Mouse (Mus musculus): ENCODE measurements around the gene Ube2e2.
"Not testable (repeated sequence)": the region's sequence is repeated elsewhere in the genome, so short reads cannot be mapped to it uniquely, and the experiment has no call there.

Gene Ube2e2

DNA sequence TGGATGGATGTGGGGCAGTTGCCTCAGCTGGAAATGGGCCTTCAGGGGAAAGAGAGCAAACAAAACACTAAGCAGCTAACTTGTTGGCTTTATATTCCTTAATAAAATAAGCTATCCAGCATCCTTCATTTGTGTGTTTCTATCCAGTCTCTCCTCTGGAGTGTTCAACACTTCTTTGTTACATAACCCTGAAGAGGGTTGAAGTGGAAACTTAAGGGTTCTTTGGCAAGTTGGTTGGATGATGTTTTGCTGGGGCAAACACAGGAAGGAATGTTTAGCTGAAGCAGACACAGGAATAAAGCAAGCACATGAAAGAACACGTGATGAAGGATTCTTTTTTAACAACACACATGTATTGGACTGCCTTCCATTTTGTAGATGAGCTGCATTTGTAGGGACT, 256.3 kb downstream of the Ube2e2 start:
- no peak for DNase-seq (ENCODE audit: low spot score in 2 of 2)

DNA sequence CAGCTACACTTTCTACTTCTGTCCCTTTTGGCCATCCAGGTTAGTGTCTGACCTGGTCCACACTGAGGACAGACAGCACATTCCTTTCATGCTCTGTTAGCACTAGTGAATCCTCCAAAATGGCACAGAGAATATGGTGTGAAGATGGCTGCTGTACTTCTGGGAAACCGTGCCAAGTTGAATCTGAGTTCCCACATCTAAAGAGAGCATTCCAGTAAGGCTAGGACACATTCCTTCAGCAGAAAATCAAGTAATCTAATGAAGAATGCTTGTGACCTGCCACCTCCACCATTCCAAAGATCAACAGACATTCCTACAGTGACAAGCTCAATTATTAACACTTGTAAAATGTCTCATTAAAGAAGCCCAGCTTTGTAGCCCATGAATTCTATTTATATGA, 265.9 kb downstream of the Ube2e2 start:
- DNase-seq (ENCODE audit: low spot score in 2 of 2) = no peak

DNA sequence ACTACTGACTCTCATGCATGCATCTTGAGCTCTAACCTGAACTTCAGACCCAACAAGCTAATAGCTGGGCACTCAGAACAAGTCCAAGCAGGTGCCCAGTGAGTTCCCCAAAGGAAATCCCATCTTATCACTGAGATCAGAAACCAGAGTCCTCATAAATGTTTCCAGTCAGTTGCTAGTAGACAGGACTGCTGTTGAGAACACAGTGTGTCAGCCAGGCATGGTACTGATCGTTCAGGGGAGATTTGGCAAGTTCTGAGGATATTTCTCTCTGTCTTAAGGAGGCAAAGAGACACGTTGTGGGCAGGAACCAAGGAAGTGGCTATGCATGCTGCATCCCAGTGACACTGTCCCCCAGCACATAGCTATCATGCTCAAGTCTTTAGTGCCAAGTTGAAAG, 275.5 kb downstream of the Ube2e2 start:
- no peak for DNase-seq (ENCODE audit: low spot score in 2 of 2)

DNA sequence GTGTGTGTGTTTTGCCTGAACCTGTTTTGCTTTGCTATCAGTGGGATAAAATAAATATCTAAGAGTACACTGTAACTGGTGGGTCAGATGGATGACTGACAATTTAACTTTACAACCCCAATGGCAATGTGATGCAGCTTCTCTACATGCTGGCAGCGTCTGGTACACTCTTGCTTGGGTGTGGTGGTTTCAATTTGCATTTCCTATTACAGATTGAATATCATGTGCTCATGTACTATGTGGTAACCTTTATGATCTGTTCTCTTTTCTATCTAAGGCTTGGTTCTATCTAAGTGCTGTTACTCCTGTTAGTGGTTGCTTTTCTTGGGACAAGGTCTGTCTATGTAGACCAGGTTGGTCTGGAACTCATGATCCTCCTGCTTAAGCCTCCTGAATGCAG, 292.1 kb downstream of the Ube2e2 start:
- DNase-seq (ENCODE audit: low spot score in 2 of 2) = no peak

DNA sequence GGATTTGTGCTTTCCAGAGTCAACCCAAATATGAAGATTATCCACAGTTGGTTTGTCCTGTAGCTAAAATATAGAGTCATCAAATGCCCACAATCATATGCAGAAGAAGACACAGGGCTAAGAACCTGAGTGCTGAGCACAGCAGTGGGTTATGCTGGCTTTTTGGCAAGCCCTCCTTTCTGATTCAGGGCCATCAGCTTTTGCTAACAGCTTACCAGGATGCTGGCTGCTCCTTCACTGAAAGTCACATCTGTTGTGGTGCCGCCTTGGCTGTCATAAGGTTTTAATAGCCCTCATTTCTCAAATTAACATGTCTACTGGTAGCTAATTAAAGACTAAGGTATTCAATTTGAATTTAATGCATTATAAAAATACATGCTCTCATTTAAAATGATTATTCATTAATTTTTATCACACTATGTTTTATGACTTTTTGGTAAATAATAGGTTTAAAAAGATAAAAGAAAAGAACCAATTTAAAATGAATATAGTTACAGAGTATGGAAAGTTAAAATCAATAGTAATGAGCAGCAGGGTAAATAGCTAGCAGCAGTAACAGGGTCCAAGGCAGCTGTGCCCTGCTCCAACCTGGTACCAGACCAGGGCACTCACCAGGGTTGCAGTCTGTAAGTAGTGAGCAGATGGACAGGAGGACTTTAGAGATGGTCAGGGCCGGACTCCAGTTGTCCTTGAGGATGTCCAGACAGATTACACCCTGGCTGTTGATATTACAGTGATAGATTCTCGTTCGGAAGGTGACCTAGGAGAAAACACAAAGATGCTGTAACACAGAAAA, 307.6 kb downstream of the Ube2e2 start:
- DNase-seq (ENCODE audit: low spot score in 2 of 2) = no peak

DNA sequence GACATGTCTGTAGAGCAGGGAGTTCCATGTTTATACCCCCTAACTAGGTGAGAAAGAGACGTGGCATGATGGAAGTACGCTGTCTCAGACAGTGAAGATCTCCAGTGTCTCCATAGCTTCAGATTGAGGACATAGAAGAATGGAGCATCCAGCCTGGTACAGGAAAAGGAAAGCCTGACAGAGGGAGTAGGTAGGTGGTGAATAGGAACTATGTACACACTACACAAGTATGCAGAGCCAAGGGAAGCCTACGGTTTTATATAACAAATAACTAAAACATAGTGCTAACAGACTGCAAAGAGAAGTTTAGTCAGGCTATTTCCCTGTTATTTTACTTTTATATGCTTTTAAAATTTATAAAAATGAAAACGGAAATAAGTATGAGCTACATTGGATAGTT, 312.3 kb downstream of the Ube2e2 start:
- peak in 1 of 2 experiments; percentile 14 for DNase-seq (ENCODE audit: low spot score in 2 of 2)

DNA sequence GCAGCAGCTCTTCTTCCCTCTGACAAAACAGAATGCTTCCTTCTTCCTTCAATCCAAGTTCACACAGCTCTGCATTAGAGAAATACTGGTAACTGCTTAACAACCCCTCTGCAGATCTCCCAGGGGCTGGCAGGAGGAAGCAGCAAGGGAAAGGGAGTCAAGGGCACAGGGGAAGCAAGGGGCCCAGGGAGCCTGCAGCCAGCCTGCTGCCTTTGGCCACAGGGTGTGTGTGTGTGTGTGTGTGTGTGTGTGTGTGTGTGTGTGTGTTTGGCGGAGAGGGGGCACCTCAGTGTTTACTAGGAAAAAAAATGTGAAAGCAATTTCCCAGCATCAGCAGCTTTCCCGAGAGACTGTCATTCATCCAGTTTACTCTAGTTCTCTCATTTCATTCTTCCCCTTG, 319.3 kb downstream of the Ube2e2 start:
- DNase-seq (ENCODE audit: low spot score in 2 of 2) = no peak

DNA sequence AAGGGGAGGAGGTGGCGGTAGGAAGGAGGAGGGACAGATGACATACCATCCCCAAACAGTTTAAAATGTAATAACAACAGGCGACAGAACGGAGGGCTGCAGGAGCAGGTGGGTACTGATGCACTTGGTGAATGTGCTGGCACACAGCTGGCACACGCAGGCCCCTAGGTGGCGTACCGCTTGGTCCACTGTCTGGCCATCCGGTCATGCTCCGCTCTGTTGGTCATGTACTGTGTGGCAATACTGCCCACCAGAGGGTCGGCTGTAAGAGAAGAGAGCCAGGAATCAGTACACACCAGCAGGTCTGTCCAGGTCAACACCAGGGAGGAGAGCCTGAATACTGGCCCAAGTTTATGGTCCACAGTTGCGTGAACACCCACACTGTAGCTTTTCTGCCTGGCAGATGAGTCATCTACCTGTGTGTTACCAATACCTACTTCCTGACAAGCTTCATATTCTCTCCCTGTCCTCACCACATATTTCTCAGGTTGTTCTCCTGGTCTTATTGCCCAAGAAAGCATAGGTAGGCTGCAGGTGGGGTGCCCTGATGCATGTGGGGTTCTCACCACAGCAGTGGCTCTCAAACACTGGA, 319.8 kb downstream of the Ube2e2 start:
- DNase-seq (ENCODE audit: low spot score in 2 of 2) = no peak

DNA sequence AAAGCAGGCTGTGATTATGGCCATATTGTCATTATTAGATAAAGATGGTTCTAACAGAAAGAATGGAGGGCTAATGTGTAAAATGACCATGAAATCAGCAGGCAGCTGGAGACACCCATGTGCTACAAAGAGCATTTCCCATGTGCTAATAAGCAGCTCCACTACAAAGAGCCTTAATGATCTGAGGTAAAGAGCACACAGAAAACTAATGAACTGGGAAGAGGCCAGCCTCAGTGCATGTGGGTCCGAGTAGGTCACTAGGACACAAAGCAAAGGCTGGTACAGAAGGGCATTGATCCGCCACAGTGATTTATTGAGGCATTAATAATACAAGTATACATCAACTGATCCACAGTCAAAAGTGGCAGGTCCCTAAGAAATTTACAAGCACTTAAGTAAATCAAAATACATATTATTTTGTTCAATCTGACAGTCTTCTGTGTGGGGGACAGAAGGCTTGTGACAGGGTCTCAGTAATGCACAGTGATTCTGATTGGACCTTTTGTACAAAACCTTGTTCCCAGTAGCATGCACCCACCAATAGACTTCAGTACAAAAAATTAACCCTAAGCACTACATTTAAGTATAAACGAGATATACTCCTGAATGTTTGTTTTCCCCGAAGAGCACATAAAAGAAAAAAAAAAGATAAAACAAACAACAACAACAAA, 320.6 kb downstream of the Ube2e2 start:
- no peak for DNase-seq (ENCODE audit: low spot score in 2 of 2)

DNA sequence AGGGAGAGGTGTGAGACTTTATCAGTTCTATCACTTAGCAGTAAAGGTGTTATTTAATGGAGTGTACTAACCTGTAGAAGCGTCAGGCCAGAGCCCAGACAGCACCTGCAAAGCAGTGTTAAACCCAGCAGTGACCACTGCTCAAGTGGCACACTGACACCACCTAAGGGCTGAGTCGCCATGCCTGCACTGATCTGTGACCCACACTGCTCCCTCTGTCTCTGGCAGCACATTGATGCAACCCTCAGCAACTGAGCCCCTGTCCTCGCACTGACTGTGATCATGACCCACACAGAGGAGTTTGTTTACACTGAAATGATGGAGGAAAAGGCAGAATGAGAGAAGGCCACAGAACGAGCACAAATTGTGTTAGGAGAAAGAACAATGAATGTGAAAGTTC, 321.2 kb downstream of the Ube2e2 start:
- no peak for DNase-seq (ENCODE audit: low spot score in 2 of 2)

DNA sequence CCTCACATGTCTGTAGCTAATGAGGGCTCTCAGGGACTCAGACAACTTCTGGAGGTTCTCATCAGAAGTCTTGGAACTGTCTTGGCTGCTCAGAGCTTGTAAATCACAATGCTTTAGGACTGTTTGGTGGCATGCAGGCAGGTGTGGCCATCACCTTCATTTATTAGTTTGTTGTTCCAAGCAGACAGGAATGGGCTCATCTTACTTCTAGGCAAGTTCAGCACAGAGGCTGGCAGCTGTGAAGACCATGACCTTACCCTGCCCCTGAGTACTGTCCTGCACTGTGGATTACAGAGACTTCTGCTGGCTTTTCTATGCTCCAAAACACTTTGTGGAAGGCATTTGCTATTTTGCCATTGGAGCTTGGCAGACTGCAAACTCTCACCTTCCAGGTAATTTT, 324.5 kb downstream of the Ube2e2 start:
- no peak for DNase-seq (ENCODE audit: low spot score in 2 of 2)

DNA sequence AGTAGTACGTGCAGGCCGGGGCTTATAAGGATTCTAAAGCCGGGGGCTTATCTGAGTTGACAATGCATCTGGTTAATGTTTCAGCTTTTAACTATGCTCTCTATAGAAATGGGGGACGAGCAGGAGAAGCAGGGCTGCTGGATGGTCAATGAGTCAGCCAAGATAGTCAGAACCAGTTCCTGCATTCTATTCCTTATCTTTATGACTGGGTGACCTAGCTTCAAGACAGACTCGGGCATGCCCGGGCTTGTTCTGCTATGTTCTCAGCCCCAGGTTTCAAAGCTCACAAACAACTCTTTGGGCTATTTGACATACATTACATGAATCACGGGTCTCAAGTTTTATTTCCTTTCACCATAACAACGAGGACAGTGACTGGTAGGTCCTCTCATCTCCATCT, 329.1 kb downstream of the Ube2e2 start:
- not testable (repeated sequence) for DNase-seq (ENCODE audit: low spot score in 2 of 2)

DNA sequence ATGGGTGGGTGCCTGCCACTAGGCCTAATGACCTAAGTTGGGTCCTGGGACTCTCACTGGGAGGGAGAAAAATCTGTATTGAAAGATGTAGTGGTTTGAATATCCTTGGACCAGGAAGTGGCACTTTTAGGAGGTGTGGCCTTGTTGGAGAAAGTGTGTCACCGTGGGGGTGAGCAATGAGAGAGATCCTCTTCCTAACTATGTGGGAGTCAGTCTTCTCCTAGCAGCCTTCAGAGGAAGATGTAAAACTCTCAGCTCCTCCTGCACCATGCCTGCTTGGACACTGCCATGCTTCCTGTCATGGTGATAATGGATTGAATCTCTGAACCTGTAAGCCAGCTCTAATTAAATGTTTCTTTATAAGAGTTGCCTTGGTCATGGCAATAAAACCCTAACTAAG, 338.8 kb downstream of the Ube2e2 start:
- peak; percentile 27 to 37 for DNase-seq (ENCODE audit: low spot score in 2 of 2)

DNA sequence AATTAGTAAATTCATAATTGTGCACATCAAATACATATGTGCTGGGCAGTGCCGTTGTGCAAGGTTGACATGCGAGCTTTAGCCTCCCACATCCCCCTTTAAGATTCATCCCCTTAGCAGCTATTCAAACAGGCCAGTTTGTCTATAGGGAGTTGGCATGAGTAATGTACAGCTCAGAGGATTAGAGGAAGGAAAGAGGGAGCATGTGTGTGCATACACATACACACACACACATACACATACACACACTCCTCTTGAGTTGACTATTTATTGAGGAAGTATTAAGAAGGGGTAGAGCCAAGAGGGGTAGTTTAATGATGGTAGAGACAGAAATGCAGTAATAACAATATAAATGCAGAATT, 339.5 kb downstream of the Ube2e2 start:
- DNase-seq (ENCODE audit: low spot score in 2 of 2) = no peak

DNA sequence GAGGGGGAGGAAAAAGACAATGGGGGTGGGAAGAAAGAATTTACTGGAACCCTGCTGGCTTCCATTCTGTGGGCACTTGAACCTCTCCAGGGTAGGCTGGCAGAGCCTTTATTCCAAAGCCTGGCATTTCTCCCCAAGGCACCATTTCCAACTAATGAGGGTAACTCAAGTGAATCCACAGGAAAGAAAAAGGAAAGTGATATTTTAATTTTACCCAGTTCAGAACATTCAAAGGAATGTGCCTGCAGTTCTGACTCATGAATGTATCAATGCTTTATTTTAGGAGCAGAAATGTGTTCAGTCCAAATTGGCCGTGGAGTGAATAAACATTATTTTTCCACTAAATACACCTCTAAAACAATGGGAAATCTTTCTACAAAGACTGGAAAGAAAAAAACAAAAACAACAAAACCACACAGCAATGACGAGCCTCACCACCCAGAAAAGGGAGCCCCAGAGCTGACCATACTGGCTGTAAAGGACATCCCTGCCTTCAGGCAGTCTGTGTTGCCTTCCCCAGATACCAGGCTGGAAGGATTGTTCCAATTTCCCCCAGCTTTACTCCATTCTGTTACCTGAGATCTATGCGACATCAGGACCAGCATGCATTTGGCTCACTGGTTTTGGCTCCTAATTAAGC, 340.0 kb downstream of the Ube2e2 start:
- peak; percentile 47 to 48 for DNase-seq (ENCODE audit: low spot score in 2 of 2)

DNA sequence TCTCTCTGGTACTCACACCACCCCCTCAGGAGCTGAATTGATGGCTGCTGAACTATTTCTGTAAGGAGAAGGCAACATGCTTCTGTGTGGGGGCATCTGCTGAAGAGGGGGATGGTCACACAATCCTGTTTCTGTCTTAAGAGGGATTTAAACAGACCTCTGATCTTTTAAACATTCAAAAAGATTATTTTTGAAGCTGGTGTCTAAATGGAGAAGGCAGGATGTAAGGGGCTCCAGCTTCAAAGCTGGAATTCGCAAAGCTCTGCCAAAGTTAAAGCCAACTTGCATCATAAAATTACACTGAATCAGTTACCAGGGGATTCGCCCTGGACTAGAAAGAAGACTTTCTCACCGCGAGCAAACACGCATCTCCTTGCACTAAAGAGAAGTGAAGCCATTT, 346.5 kb downstream of the Ube2e2 start:
- DNase-seq (ENCODE audit: low spot score in 2 of 2) = peak; percentile 36 to 44

DNA sequence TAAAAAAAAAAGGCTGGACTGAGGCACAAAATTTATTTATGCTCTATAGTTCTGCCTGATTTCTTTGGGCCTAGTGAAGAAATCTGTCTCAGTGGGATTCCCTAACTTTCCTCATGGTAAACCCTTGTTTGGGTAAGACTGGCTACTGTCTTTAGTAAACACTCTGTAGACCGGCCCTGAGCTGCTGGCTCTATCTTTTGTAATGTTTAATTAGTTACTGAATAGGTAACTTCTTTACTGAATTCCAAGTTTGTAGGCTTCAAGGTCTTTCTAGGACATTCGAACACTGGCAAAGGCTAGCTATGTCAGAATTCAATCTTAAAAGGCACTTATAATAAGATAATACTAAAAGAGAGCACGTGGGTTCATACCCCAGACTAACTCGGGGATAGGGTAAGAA, 355.0 kb downstream of the Ube2e2 start:
- DNase-seq (ENCODE audit: low spot score in 2 of 2) = not testable (repeated sequence)

DNA sequence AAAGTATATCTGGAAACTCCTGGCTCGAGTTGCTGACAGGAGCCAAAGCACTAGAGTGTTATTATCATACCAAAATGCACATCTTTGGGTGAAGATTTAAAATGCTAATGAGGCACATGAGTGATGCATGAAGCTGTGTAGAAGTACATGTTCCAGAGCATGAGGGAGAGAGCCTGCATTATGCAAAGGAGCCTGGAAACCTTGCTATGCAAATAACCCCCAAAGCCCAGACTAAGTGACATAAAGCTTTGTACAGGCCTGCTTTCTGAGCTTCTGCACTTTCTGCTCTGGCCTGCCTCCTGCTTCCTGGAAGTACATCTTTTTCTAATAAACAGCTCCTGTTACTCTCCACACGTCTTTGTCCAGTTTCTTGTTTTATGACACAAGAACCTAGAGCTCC, 363.2 kb downstream of the Ube2e2 start:
- peak in 1 of 2 experiments; percentile 1 for DNase-seq (ENCODE audit: low spot score in 2 of 2)

DNA sequence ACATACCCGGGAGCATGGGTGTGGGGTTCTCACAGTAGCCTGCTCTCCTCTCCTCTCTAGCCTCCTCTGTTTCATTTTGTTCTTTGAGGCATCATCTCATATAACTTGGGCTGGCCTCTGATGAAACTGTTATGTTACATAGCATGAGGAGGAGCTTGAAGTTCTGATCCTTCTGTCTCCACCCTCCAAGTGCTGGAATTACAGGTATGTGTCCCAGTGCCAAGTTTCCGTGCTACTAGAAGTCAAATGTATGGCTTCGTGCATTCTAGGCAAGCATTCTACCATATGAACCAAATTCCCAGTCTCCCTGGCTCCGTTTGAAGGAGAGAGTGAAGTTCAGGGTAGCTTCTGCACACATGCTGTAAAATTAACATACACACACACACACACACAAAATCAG, 363.6 kb downstream of the Ube2e2 start:
- no peak for DNase-seq (ENCODE audit: low spot score in 2 of 2)

All from right cerebral cortex, adult 2 months (tissue).